Mouse (Mus musculus) ES-Bruce4 (cell line): Measurements from ENCODE around the gene Stim1.

ENCODE experiments used
- CTCF ChIP-seq: IDR thresholded peaks from one replicate; pipeline ENCODE4 v1.8.1; 2011; ENCODE audit warnings: low read depth, low read length
- EP300 ChIP-seq: IDR thresholded peaks from 2 replicates; pipeline ENCODE4 v1.6.1; 2011; ENCODE audit warnings: low read depth, low read length; ENCODE audit not compliant: insufficient read depth
- POLR2A ChIP-seq: IDR thresholded peaks from one replicate; pipeline ENCODE4 v1.8.1; 2011; ENCODE audit warnings: low read length; ENCODE audit not compliant: insufficient read depth

GRCm38 (mm10) chr7:102399180-102399731, 131.7 kb downstream of the Stim1 start:
- no peak for TF ChIP-seq CTCF
- TF ChIP-seq POLR2A: no peak
- no peak for TF ChIP-seq EP300
